ENCODE assay signal across 25 mouse cellular contexts in the genomic region with DNA sequence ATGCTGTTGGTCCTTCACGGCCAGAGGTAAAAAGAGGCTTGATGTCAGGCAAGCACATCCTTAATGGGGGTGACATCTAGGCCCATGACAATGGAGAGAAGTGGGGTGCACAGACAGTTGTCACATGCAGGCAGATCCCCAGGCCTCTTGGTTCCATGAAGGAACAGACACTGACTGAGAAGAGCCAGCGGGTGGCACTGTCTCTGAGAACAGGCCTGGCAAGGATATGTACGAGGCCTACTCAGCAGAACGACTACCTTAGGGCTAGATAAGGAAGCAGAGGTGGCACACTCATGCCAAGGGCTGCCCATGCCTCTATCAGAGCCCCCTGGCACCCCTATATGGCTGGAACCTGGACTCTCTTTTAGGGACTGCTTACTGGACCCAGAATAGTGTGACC. TPM values are rescaled to one million over a fixed set of nuclear protein-coding genes. Genes with fewer than 3 reads are reported as not detected.
A peak's percentile ranks its signal among the peaks of the same experiment; 100 is the strongest.
DNase-seq lines count a peak whose midpoint lies in the region; ATAC-seq and TF ChIP-seq lines count a peak whose summit lies in the region.
"Had no signal": no experiment of that assay in that cellular context is flagged by ENCODE, and none has a peak within 500 bp of the region (broad histone marks: within the 10 kb centered on the region; RNA-seq: fewer than 3 reads in every experiment).

No protein-coding gene starts in this region.

- H3K36me3 ChIP-seq in kidney, postnatal 0 days (ENCODE audit: insufficient read depth, low read length) = no peaks in the 10 kb centered on the region
- H3K36me3 ChIP-seq in midbrain, postnatal 0 days (ENCODE audit: insufficient read depth, low read length) = no peaks in the 10 kb centered on the region
- H3K36me3 ChIP-seq in midbrain, embryonic 15.5 days (replicated peaks) = no peaks in the 10 kb centered on the region
- no peaks in the 10 kb centered on the region for H3K36me3 ChIP-seq in MEL (ENCODE audit: control insufficient read depth in 1 of 2, insufficient read depth in 2 of 2, low read length in 2 of 2)
- H3K36me3 ChIP-seq: embryonic facial prominence, embryonic 12.5 days; heart, embryonic 10.5 days; kidney, embryonic 15.5 days; limb, embryonic 13.5 days; liver, embryonic 15.5 days had no signal

- TF ChIP-seq RAD21 in MEL (IDR thresholded peaks at IDR 0.05; ENCODE audit: low read depth, low read length) = peak; percentile 12

- no peak overlapping the region for H3K4me2 ChIP-seq in kidney, postnatal 0 days (ENCODE audit: low read length)
- H3K4me2 ChIP-seq in midbrain, postnatal 0 days (ENCODE audit: low read depth, low read length, poor library complexity, severe bottlenecking) = no peak overlapping the region
- H3K4me2 ChIP-seq in midbrain, embryonic 15.5 days = no peak overlapping the region
- H3K4me2 ChIP-seq: embryonic facial prominence, embryonic 12.5 days; forebrain, embryonic 13.5 days; kidney, embryonic 15.5 days; limb, embryonic 13.5 days; liver, embryonic 15.5 days; midbrain, embryonic 11.5 days had no signal

- 62% methylated on average over 4 of the region's 4 CpGs for WGBS in kidney, postnatal 0 days
- WGBS in midbrain, postnatal 0 days = 62% methylated on average over 4 of the region's 4 CpGs
- WGBS in midbrain, embryonic 15.5 days = 70% methylated on average over 4 of the region's 4 CpGs

- TF ChIP-seq CTCF in kidney, postnatal 0 days (IDR thresholded peaks at IDR 0.05; ENCODE audit: low read depth) = peak; percentile 39
- TF ChIP-seq CTCF in midbrain, postnatal 0 days (IDR thresholded peaks at IDR 0.05) = peak; percentile 34
- TF ChIP-seq CTCF in MEL (IDR thresholded peaks at IDR 0.05 in 2 of 3, conservative IDR thresholded peaks at IDR 0.05 in 1 of 3; ENCODE audit: control insufficient read depth in 1 of 3, insufficient read depth in 1 of 3, low read depth in 2 of 3, low read length in 3 of 3, poor library complexity in 1 of 3, severe bottlenecking in 1 of 3) = peak; percentile 20 to 52 (median 49); a peak in 5 of 6 replicates

- ATAC-seq in kidney, postnatal 0 days (replicated peaks; ENCODE audit: low FRiP score, low read depth) = 0 out of 2 replicates have a peak, but pooled peaks have one; percentile 10
- no peak for ATAC-seq in midbrain, postnatal 0 days (ENCODE audit: low FRiP score)
- no peak for ATAC-seq in midbrain, embryonic 15.5 days (replicated peaks)
- ATAC-seq: forebrain, embryonic 13.5 days; hindbrain, embryonic 16.5 days had no signal

- H3K4me1 ChIP-seq in kidney, postnatal 0 days (replicated peaks; ENCODE audit: insufficient read depth, low read length) = no peaks in the 10 kb centered on the region
- no peaks in the 10 kb centered on the region for H3K4me1 ChIP-seq in midbrain, postnatal 0 days (ENCODE audit: insufficient read depth, low read length)
- 0 out of 2 replicates have a peak, but pooled peaks cover 4% of the 10 kb centered on the region for H3K4me1 ChIP-seq in midbrain, embryonic 15.5 days
- H3K4me1 ChIP-seq in MEL (ENCODE audit: control insufficient read depth in 1 of 2, insufficient read depth in 2 of 2, low read length in 2 of 2) = no peaks in the 10 kb centered on the region
- H3K4me1 ChIP-seq: liver, embryonic 15.5 days had no signal

- H3K9me3 ChIP-seq in kidney, postnatal 0 days (replicated peaks; ENCODE audit: low read length) = no peaks in the 10 kb centered on the region
- no peaks in the 10 kb centered on the region for H3K9me3 ChIP-seq in midbrain, postnatal 0 days (ENCODE audit: low read length)
- H3K9me3 ChIP-seq in midbrain, embryonic 15.5 days = no peaks in the 10 kb centered on the region
- H3K9me3 ChIP-seq in MEL (replicated peaks; ENCODE audit: insufficient read depth, low read length) = no peaks in the 10 kb centered on the region
- H3K9me3 ChIP-seq: embryonic facial prominence, embryonic 12.5 days; forebrain, embryonic 13.5 days; heart, embryonic 10.5 days; kidney, embryonic 15.5 days; limb, embryonic 13.5 days; liver, embryonic 15.5 days had no signal

- H3K9ac ChIP-seq in kidney, postnatal 0 days (ENCODE audit: low read depth, low read length) = no peak overlapping the region
- H3K9ac ChIP-seq in midbrain, postnatal 0 days (replicated peaks; ENCODE audit: low read length, poor library complexity, severe bottlenecking) = no peak overlapping the region
- no peak overlapping the region for H3K9ac ChIP-seq in midbrain, embryonic 15.5 days
- no peak overlapping the region for H3K9ac ChIP-seq in MEL (ENCODE audit: control insufficient read depth, low read depth, low read length, poor library complexity, severe bottlenecking)
- H3K9ac ChIP-seq: embryonic facial prominence, embryonic 12.5 days; forebrain, embryonic 13.5 days; kidney, embryonic 15.5 days; limb, embryonic 13.5 days; liver, embryonic 15.5 days had no signal

- no peak overlapping the region for H3K4me3 ChIP-seq in kidney, postnatal 0 days (replicated peaks; ENCODE audit: low read depth, low read length)
- no peak overlapping the region for H3K4me3 ChIP-seq in midbrain, postnatal 0 days (ENCODE audit: low read depth, low read length)
- no peak overlapping the region for H3K4me3 ChIP-seq in midbrain, embryonic 15.5 days
- H3K4me3 ChIP-seq in MEL (ENCODE audit: control insufficient read depth in 1 of 2, insufficient read depth in 1 of 2, low read depth in 2 of 2, low read length in 2 of 2) = no peak overlapping the region
- H3K4me3 ChIP-seq: embryonic facial prominence, embryonic 12.5 days; forebrain, embryonic 13.5 days; heart, embryonic 10.5 days; kidney, embryonic 15.5 days; limb, embryonic 13.5 days; liver, embryonic 15.5 days had no signal

- no peak for TF ChIP-seq EP300 in MEL (IDR thresholded peaks at IDR 0.05; ENCODE audit: low read depth in 1 of 2, low read length in 2 of 2)

- no peaks in the 10 kb centered on the region for H3K79me2 ChIP-seq in MEL (ENCODE audit: control insufficient read depth, insufficient read depth, low read length, poor library complexity)

- no peak for TF ChIP-seq POLR2A in MEL (IDR thresholded peaks at IDR 0.05; ENCODE audit: control insufficient read depth in 1 of 2, insufficient read depth in 1 of 2, low read depth in 1 of 2, low read length in 2 of 2, poor library complexity in 1 of 2)

- no peak overlapping the region for H3K27ac ChIP-seq in kidney, postnatal 0 days
- H3K27ac ChIP-seq in midbrain, postnatal 0 days (ENCODE audit: low read depth, low read length) = no peak overlapping the region
- no peak overlapping the region for H3K27ac ChIP-seq in midbrain, embryonic 15.5 days
- H3K27ac ChIP-seq in MEL (ENCODE audit: control insufficient read depth, low read depth, low read length) = no peak overlapping the region
- H3K27ac ChIP-seq: embryonic facial prominence, embryonic 12.5 days; forebrain, embryonic 13.5 days; heart, embryonic 10.5 days; kidney, embryonic 15.5 days; limb, embryonic 13.5 days; liver, embryonic 15.5 days had no signal

- DNase-seq in kidney, postnatal 0 days (ENCODE audit: low spot score) = no peak
- DNase-seq in kidney, postnatal 14 days = no peak
- DNase-seq in midbrain, postnatal 0 days (ENCODE audit: low spot score) = no peak
- DNase-seq in MEL (ENCODE audit: low read depth, low spot score) = peak; percentile 49
- DNase-seq in spleen, postnatal 10 days (ENCODE audit: low spot score in 2 of 2) = no peak
- no peak for DNase-seq in cerebellum, postnatal 25 days
- DNase-seq: cerebellum, adult 11-12 months; cerebellum, postnatal 10 days; kidney, adult 11 months; lung, postnatal 10 days; thymus, adult 2 months; thymus, postnatal 4 days had no signal

- H3K27me3 ChIP-seq in kidney, postnatal 0 days (ENCODE audit: insufficient read depth, low read length) = peaks cover 24% of the 10 kb centered on the region; the same call in 1 of the 2 replicates
- H3K27me3 ChIP-seq in midbrain, postnatal 0 days (ENCODE audit: insufficient read depth, low read length) = peaks cover 26% of the 10 kb centered on the region
- H3K27me3 ChIP-seq in midbrain, embryonic 15.5 days (replicated peaks) = peaks cover 29% of the 10 kb centered on the region
- H3K27me3 ChIP-seq in MEL (ENCODE audit: control insufficient read depth in 1 of 2, insufficient read depth in 2 of 2, low read length in 2 of 2) = peaks cover 0 to 13% of the 10 kb centered on the region in 2 experiments; a peak in 3 of 4 replicates

TF ChIP-seq in MEL, 35 proteins besides CTCF, POLR2A, EP300 and RAD21:
- TF ChIP-seq MAX (IDR thresholded peaks at IDR 0.05; ENCODE audit: low read length) (no peak), SMC3 (IDR thresholded peaks at IDR 0.05; ENCODE audit: low read depth, low read length) (peak; percentile 55)

RNA-seq across cellular contexts. Expression of gene Rhcg, which starts 2.0 kb away (rescaled TPM):
- 117 and 135 TPM in 2 replicates for polyA plus RNA-seq in kidney, postnatal 0 days (2015; fragmentation: Nextera tagmentation; extraction: Ambion mirVana)
- 2.2 and 2.6 TPM in 2 replicates for total RNA-seq in midbrain, postnatal 0 days (2014; rRNA removed)
- 4.3 and 4.8 TPM in 2 replicates for polyA plus RNA-seq in midbrain, postnatal 0 days (2015; fragmentation: Nextera tagmentation; extraction: Ambion mirVana)
- polyA plus RNA-seq in midbrain, embryonic 15.5 days (2015; fragmentation: Nextera tagmentation; extraction: Ambion mirVana) = 1.9 and 2.1 TPM in 2 replicates
- not detected in 2 replicates for total RNA-seq in MEL (2012; rRNA removed)
- not detected for polyA plus RNA-seq in MEL (2012; ENCODE audit: insufficient read depth in 1 of 2, insufficient read length in 2 of 2, low read depth in 1 of 2, low replicate concordance in 2 of 2, missing spikeins in 1 of 2)
- total RNA-seq: hematopoietic stem cell, adult 5-6 weeks; monocyte, adult 5-6 weeks; neutrophil, adult 5-6 weeks had no signal
- polyA plus RNA-seq: heart, embryonic 10.5 days; limb, embryonic 13.5 days had no signal

RNA-seq across cellular contexts. Expression of gene Ticrr, which starts 40.5 kb away (rescaled TPM):
- polyA plus RNA-seq in kidney, postnatal 0 days (2015; fragmentation: Nextera tagmentation; extraction: Ambion mirVana) = 3.1 and 4.0 TPM in 2 replicates
- total RNA-seq in midbrain, postnatal 0 days (2014; rRNA removed) = 1.2 and 3.4 TPM in 2 replicates
- polyA plus RNA-seq in midbrain, postnatal 0 days (2015; fragmentation: Nextera tagmentation; extraction: Ambion mirVana) = 0.85 and 1.0 TPM in 2 replicates
- polyA plus RNA-seq in midbrain, embryonic 15.5 days (2015; fragmentation: Nextera tagmentation; extraction: Ambion mirVana) = 1.5 and 2.2 TPM in 2 replicates
- total RNA-seq in MEL (2012; rRNA removed) = 10.6 and 12.9 TPM in 2 replicates
- polyA plus RNA-seq in MEL (2012; ENCODE audit: insufficient read depth in 1 of 2, insufficient read length in 2 of 2, low read depth in 1 of 2, low replicate concordance in 2 of 2, missing spikeins in 1 of 2) = 10 to 100 TPM; 23.8 to 55.6 TPM
- total RNA-seq: gastrocnemius, adult 8-10 months had no signal

Comparison
In these comparisons a context has a peak if more than half of its experiments do, and no peak if none do; other contexts are left out.
1. RNA of gene Rhcg, which starts 2.0 kb away (polyA plus RNA-seq): 117 to 135 TPM in kidney, postnatal 0 days; 4.3 to 4.8 TPM in midbrain, postnatal 0 days, 1.9 to 2.1 TPM in midbrain, embryonic 15.5 days and not detected in MEL; every median in the first group is over 10 times any median in the second.
2. Peak in every context shown above with its lines, with median percentiles within 50 percentile points of each other: CTCF ChIP-seq.